Mouse (Mus musculus): ENCODE results near the gene Dok3. TPM values are rescaled to one million over a fixed set of nuclear protein-coding genes. Genes with fewer than 3 reads are reported as not detected.
"Not testable (repeated sequence)": the region's sequence is repeated elsewhere in the genome, so short reads cannot be mapped to it uniquely, and the experiment has no call there.

The Dok3 gene
- polyA plus RNA-seq (2015; fragmentation: Nextera tagmentation; extraction: Ambion mirVana), result 18.1 and 20.2 TPM in 2 replicates

DNA sequence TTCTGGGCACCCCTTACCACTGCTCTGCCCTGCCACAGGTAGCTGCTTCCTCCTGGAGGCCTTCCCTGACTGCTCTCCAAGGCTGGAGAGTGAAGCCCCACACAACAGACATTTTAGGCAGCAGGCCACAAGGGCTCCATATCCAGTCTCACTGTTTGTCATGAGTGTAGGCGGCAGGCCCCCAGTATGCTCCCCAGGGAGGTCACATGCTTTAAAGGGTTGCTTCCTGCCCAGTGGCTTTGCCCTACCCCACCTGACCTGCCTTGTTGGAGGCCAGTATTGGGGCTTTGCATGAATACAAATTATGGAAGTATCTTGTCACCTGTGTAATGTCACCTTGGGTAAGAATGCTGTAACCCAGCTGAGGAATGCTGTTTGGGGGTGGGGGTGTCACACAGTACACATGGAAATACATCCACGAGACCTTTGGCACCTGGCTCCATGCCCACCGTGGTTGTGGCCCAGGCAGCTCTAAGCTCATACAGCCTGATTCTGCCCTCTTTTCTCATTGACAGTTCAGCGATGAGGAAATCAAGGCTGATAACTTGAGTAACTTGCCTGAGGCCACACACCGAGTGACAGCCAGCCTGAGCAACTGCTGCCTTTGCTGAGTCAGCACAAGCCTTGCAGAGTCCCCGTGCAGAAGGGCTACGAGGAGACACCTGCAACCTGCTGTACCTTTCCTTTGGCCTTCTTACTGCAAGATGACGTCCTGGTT, at the start of gene Dok3:
Gene Dok3, minus strand, starts transcription at position 99 of the 718 bp plus-strand sequence.
- Histone ChIP-seq H3K4me2 (ENCODE audit: low read depth, low read length) (peak within 1 kb of the TSS; percentile 54), H3K36me3 (replicated peaks; ENCODE audit: insufficient read depth, low read length) (peaks cover 32% of the 10 kb centered on the region), H3K27ac (ENCODE audit: low read depth) (peak within 1 kb of the TSS; percentile 93), H3K4me3 (ENCODE audit: low read depth, low read length) (peak within 1 kb of the TSS; percentile 54), H3K4me1 (ENCODE audit: insufficient read depth) (peaks cover 26% of the 10 kb centered on the region), H3K9me3 (ENCODE audit: low read length) (no peaks in the 10 kb centered on the region), H3K9ac (replicated peaks) (peak within 1 kb of the TSS; percentile 45), H3K27me3 (ENCODE audit: insufficient read depth, low read length) (no peaks in the 10 kb centered on the region)
- TF ChIP-seq CTCF (IDR thresholded peaks at IDR 0.05; ENCODE audit: low read depth) (no peak), EP300 (IDR thresholded peaks at IDR 0.05; ENCODE audit: low read depth) (peak; percentile 56; the same call in 1 of the 2 replicates)
- WGBS (ENCODE audit: insufficient replicate concordance), result 24% methylated on average over 8 of the region's 8 CpGs
- ATAC-seq (peak; percentile 80), DNase-seq (peak; percentile 80)

DNA sequence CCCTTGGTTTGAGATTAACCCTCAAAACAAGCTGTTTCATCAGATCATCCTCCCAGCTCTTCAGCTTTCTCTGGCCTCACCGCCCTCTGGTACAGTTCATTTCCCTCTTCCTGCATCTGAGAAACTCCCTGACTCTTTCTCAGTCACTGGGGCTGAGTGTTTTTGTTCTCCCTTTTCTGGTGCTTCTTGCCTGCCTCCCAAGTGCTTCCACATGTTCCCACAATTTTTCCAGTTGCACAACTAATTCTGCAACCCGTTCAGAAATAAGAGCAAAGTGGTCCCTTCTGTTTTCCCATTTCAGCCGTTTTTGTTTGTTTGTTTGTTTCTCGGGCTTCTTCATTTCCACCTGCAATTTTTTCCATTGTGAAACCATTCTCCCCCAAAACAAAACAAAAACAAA, 49.0 kb upstream of the Dok3 start:
- H3K36me3 ChIP-seq (replicated peaks; ENCODE audit: insufficient read depth, low read length), result no peaks in the 10 kb centered on the region
- H3K4me3 ChIP-seq (ENCODE audit: low read depth, low read length), result no peak overlapping the region
- no peak for TF ChIP-seq CTCF (IDR thresholded peaks at IDR 0.05; ENCODE audit: low read depth)
- no peak for TF ChIP-seq EP300 (IDR thresholded peaks at IDR 0.05; ENCODE audit: low read depth)
- H3K27me3 ChIP-seq (ENCODE audit: insufficient read depth, low read length), result no peaks in the 10 kb centered on the region
- no peak overlapping the region for H3K9ac ChIP-seq (replicated peaks)
- DNase-seq, result no peak
- ATAC-seq, result no peak
- no peak overlapping the region for H3K27ac ChIP-seq (ENCODE audit: low read depth)
- H3K4me1 ChIP-seq (ENCODE audit: insufficient read depth), result no peaks in the 10 kb centered on the region
- 63% methylated on average over 4 of the region's 4 CpGs for WGBS (ENCODE audit: insufficient replicate concordance)
- H3K9me3 ChIP-seq (ENCODE audit: low read length), result no peaks in the 10 kb centered on the region
- no peak overlapping the region for H3K4me2 ChIP-seq (ENCODE audit: low read depth, low read length)

DNA sequence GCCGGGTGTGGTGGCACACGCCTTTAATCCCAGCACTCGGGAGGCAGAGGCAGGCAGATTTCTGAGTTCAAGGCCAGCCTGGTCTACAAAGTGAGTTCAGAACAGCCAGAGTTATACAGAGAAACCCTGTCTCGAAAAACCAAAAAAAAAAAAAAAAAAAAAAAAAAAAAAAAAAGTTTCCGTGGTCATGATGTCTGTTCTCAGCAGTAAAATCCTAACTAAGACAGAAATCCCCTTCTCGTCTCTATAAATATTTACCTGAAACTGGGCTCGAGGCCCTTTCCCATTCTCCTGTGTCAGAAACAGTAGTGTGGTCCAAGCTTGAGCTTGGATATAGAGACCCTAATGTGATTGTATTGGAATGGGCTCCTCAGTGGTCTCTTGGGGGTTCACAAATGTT, 47.8 kb upstream of the Dok3 start:
- not testable (repeated sequence) for H3K4me2 ChIP-seq (ENCODE audit: low read depth, low read length); ATAC-seq; H3K9ac ChIP-seq (replicated peaks); DNase-seq; H3K27me3 ChIP-seq (ENCODE audit: insufficient read depth, low read length); H3K27ac ChIP-seq (ENCODE audit: low read depth); H3K9me3 ChIP-seq (ENCODE audit: low read length); H3K4me3 ChIP-seq (ENCODE audit: low read depth, low read length); H3K4me1 ChIP-seq (ENCODE audit: insufficient read depth); H3K36me3 ChIP-seq (replicated peaks; ENCODE audit: insufficient read depth, low read length)
- 76% methylated on average over 7 of the region's 7 CpGs for WGBS (ENCODE audit: insufficient replicate concordance)

DNA sequence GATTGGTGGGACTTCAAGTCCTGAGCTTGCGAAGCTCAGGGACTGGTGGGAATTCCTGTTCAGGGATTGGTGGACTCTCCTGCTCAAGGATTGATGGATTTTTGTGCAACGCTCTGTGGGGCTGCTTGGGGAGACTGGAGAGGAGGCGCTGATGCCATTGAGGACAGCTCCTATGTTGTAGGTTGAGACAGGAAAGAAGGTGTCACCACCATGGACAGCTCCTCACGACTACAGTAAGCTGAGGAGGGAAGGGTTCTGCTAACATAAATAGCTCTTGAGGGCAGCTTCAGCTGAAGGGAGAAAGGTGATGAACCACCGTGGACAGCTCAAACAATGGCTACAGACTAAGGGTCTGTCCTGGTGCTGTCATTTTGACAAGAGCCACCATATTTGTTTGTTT, 46.8 kb upstream of the Dok3 start:
- Histone ChIP-seq H3K4me2 (ENCODE audit: low read depth, low read length) (no peak overlapping the region), H3K27me3 (ENCODE audit: insufficient read depth, low read length) (no peaks in the 10 kb centered on the region), H3K9ac (replicated peaks) (no peak overlapping the region), H3K27ac (ENCODE audit: low read depth) (no peak overlapping the region), H3K9me3 (ENCODE audit: low read length) (no peaks in the 10 kb centered on the region), H3K4me3 (ENCODE audit: low read depth, low read length) (no peak overlapping the region), H3K4me1 (ENCODE audit: insufficient read depth) (peaks cover 4% of the 10 kb centered on the region), H3K36me3 (replicated peaks; ENCODE audit: insufficient read depth, low read length) (no peaks in the 10 kb centered on the region)
- no peak for ATAC-seq
- no peak for TF ChIP-seq EP300 (IDR thresholded peaks at IDR 0.05; ENCODE audit: low read depth)
- no peak for TF ChIP-seq CTCF (IDR thresholded peaks at IDR 0.05; ENCODE audit: low read depth)
- 56% methylated on average over 5 of the region's 5 CpGs for WGBS (ENCODE audit: insufficient replicate concordance)
- no peak for DNase-seq

DNA sequence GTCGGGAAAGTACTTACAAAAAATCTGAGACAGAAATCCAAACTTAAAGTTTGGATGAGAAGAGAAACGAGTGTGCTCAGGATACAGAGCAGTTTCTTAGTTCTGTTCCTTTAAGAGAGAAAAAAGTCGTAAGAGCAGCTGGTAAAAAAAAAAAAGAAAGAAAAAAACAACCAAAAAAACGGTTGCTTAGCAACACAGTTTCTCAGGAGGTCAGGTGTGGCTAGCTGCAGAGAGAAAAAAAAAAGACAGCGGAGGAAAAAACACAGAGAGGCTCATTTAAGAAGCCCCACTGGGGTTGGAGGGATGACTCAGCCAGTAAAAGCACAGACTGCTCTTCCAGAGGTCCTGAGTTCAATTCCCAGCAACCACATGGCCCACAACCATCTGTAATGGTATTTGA, 45.2 kb upstream of the Dok3 start:
- Histone ChIP-seq H3K4me2 (ENCODE audit: low read depth, low read length) (no peak overlapping the region), H3K27ac (ENCODE audit: low read depth) (no peak overlapping the region), H3K27me3 (ENCODE audit: insufficient read depth, low read length) (no peaks in the 10 kb centered on the region), H3K4me1 (ENCODE audit: insufficient read depth) (peaks cover 13% of the 10 kb centered on the region), H3K36me3 (replicated peaks; ENCODE audit: insufficient read depth, low read length) (no peaks in the 10 kb centered on the region), H3K4me3 (ENCODE audit: low read depth, low read length) (no peak overlapping the region), H3K9ac (replicated peaks) (no peak overlapping the region), H3K9me3 (ENCODE audit: low read length) (no peaks in the 10 kb centered on the region)
- 72% methylated on average over 5 of the region's 5 CpGs for WGBS (ENCODE audit: insufficient replicate concordance)
- ATAC-seq, result no peak
- DNase-seq, result no peak
- TF ChIP-seq EP300 (IDR thresholded peaks at IDR 0.05; ENCODE audit: low read depth) (no peak), CTCF (IDR thresholded peaks at IDR 0.05; ENCODE audit: low read depth) (no peak)

DNA sequence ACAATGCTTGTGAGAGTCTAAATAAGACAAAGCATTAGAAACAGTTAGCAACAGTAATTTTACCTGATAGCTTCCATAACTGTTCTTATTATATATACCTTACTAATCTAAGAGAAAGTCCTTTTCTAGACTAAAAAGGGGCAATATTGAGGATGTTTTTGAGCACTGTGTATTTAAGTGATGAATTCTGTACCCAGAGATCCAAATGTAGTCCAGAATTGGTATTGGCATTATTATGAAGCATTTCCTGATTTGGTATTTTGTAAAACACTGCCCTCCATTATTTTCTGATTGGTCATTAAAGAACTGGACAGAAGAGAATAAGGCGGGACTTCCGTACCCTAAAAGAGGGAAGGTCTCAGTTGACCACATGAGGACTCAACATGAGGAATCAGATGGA, 44.3 kb upstream of the Dok3 start, which contains the start of gene Tmed9:
Gene Tmed9, plus strand, starts transcription at position 301 of the 400 bp plus-strand sequence.
- 93% methylated on average over 2 of the region's 2 CpGs for WGBS (ENCODE audit: insufficient replicate concordance)
- Histone ChIP-seq H3K27me3 (ENCODE audit: insufficient read depth, low read length) (no peaks in the 10 kb centered on the region), H3K4me1 (ENCODE audit: insufficient read depth) (peaks cover 16% of the 10 kb centered on the region), H3K36me3 (replicated peaks; ENCODE audit: insufficient read depth, low read length) (no peaks in the 10 kb centered on the region), H3K27ac (ENCODE audit: low read depth) (no peak within 1 kb of the TSS), H3K9ac (replicated peaks) (no peak within 1 kb of the TSS), H3K9me3 (ENCODE audit: low read length) (no peaks in the 10 kb centered on the region), H3K4me2 (ENCODE audit: low read depth, low read length) (no peak within 1 kb of the TSS), H3K4me3 (ENCODE audit: low read depth, low read length) (no peak within 1 kb of the TSS)
- ATAC-seq, result no peak
- TF ChIP-seq CTCF (IDR thresholded peaks at IDR 0.05; ENCODE audit: low read depth) (no peak), EP300 (IDR thresholded peaks at IDR 0.05; ENCODE audit: low read depth) (no peak)
- DNase-seq, result no peak

Data from liver, postnatal 0 days (tissue).